Mouse (Mus musculus) brain, embryonic 14.5 days (tissue): ENCODE measurements around the gene Ntmt1. TPM values are rescaled to one million over a fixed set of nuclear protein-coding genes. Genes with fewer than 3 reads are reported as not detected.

Experiments used
- DNase-seq: peaks from one replicate; pipeline ENCODE4 v3.0.0-alpha.2; 2011; ENCODE audit warnings: low read depth
- CTCF ChIP-seq: fragments of 200-500 bp; IDR thresholded peaks from 2 replicates; pipeline ENCODE4 v1.5.1; 2012; ENCODE audit warnings: inconsistent platforms, mild to moderate bottlenecking, moderate library complexity, borderline replicate concordance; ENCODE audit not compliant: insufficient read depth, insufficient read length; ENCODE audit errors: extremely low read depth
- POLR2A ChIP-seq: fragments of 200-500 bp; IDR thresholded peaks from 2 replicates; pipeline ENCODE4 v1.6.1; 2012; ENCODE audit warnings: mild to moderate bottlenecking, inconsistent platforms, borderline replicate concordance; ENCODE audit not compliant: poor library complexity, insufficient read depth, insufficient read length, severe bottlenecking; ENCODE audit errors: extremely low read depth
- polyA plus RNA-seq: library from polyadenylated mRNA; depleted of rRNA; stranded (reverse); fragments of >200 nt; gene quantifications from 2 replicates; pipeline ENCODE4 v1.2.3, GENCODE M21; 2012; rRNA removed

Ntmt1 gene
- 72.3 and 98.7 TPM in 2 replicates for polyA plus RNA-seq

DNA sequence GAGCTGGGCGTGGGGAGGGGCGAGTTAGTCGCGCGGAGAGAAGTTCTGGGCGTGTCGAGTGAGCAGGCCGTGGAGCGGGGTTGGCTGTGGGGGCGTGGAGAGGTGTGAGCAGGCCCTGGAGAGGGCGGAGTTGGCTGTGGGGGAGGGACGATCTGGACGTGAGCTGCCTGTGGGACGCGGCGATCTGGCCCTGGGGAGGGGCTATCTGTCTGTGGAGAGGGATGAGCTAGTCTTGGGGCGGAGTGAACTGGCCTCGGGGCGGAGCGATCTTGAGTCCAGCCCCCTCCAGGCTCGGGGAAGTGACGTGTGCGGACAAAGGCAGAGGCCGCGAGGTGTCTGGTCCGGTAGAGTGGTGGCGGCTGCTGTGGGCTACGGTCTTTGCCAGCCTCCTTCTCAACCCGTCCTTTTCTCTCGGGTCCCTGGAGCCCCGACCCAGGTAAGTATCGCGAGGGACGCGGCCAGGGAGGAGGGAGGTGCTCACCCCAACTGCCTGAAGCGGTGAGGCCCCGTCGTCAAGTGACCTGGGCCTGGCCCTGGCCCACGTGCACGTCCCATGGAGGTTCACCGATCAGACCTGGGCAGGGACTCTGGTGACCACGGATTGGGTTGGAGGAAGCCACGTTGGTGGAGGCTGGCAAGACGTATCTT lies at the start of gene Ntmt1:
Gene Ntmt1, plus strand, starts transcription at position 179 of the 648 bp plus-strand sequence.
- TF ChIP-seq CTCF: no peak
- peak; percentile 83; the same call in 1 of the 2 replicates for TF ChIP-seq POLR2A
- DNase-seq: peak; percentile 100

DNA sequence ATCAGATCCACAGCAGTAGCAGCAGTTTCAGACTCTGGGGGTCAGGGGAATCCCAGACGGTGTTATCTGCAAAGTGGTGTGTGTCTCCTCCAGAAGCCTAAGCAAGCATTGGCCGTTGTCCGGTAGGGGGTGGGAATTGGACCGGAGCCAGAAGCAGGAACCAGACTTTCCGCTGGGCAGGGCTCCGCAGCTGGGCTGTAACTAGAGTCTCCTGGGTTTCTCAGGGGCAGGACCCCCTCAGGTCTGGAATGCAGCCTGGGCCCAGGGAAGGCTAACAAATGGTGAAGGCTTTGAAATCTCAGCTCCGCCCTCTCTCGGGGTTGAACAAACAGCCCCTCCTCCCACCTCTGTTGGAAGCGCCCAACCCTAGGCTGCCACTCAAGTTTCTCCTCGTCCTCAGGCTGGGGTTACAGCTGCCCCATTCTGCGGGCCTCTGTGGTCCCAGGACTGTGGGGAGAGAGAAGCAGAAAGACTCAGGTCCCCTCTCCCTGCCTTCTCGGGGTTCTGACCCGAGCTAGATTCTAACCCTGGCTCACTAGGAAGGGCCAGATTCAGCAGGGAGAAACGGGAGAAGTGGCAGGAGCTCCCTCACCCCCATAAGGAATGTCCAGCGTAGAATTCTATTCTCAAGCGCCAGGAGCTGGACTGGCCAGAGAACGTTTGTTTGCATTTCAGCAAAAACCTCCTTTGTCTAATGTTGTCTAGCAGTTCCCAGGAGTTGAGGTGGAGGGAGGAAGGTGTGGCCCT lies 49.1 kb upstream of the Ntmt1 start:
- no peak for TF ChIP-seq POLR2A
- TF ChIP-seq CTCF: peak; percentile 41; the same call in 1 of the 2 replicates
- DNase-seq: peak; percentile 95

DNA sequence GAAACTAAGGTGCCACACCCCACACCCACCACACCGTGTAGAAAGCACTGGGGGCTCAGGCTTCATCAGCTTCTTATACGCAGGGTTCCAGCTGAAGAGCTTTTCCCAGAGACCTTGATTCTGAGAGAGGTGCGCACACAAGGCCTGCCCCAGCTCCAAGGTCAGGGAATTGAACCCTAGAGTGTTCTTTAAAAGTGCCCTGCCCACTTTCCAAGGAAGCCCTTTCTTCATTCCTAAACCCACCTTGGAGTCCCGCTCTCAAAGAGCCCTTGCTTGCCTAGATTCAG lies 48.6 kb upstream of the Ntmt1 start:
- DNase-seq: no peak
- no peak for TF ChIP-seq CTCF
- no peak for TF ChIP-seq POLR2A

DNA sequence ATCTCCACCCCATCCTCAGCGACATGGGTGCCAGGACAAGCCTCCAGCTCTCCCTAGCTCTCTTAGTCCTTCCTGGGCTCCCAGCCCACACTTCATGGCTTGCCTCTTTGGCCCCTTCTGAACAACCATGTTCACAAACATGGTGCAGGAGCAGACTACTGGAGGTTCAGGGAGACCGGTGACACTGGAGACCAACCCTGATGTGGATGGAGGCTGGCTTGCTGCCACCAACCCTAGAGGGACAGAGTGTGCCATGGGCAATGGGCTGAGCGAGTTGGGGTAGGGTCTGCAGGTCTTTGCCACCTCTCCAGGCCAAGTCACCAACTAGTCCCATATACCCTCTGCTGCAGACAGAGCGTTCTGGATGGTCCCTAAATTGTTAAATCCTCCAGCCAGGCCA lies 48.2 kb upstream of the Ntmt1 start:
- no peak for TF ChIP-seq POLR2A
- no peak for TF ChIP-seq CTCF
- DNase-seq: no peak

DNA sequence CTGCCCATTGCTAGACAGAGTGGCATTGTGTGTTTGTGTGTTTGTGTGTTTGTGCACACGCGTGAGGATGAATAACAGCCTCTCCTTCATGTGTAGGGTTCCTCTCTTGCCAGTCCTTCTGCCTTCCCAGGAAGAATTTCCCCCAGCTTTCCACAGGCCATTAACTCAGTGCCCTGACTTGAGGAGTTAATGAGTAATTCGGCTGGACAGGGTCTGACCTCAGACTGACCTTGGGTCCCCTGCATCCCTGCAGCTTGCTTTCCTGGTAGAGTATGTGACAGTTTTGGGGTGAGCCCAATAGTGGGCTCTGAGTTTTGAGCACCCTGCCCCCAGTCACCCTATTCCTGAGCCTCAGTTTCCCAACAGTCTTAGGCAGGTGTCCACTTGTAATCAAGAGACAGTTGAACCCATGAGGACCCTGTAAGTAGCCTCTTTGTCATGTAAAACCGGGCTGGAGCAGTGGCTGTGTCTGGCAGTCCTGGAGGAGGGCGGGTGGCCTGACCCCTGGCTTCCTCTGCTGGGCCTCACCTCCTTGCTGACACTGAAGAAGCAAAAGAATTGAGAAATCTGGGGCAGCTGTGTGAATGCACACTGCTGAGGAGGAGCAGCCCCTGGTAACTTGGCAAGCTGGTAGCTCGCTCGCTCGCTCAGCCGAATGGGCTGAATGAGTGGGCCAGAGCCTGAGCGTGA lies 47.6 kb upstream of the Ntmt1 start:
- no peak for TF ChIP-seq POLR2A
- no peak for TF ChIP-seq CTCF
- DNase-seq: peak; percentile 28

DNA sequence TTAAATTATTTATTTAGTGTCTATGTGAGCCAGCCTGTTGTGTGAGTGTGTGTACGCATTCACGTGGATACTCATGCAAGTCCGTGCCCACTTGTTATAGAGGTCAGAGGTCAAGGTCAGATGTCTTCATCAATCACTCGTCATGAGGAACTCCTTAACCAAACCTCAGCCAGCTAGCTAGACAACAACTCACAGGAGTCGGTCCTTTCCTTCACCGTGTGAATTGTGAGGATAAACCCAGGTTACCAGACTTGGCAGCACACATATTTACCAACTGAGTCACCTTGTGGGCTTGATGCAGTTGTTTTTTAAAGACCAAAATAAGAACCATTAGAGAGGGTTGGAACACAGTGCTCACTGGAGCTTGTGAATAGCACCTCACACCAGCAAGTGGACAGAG lies 46.9 kb upstream of the Ntmt1 start:
- DNase-seq: no peak
- TF ChIP-seq CTCF: no peak
- no peak for TF ChIP-seq POLR2A

DNA sequence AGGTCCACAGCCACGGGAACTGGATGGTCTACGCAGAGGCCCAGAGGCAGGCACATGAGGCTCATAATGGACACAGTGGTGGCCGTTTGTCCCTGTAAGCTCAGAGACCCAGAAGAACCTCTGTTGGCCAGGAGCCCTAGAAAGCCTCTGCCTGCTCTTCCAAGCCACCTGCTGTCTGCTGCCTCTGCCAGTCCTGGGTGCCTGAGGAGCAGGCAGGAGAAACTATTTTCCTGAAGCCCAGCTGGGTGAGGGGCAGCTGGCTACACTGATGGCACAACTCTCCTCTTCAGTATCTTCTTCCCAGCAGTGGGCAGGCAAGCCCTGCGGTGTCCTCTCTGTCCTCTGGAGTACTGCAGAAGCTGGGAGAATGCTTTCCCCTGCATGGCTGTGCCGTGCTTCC lies 41.2 kb upstream of the Ntmt1 start:
- TF ChIP-seq CTCF: no peak
- no peak for TF ChIP-seq POLR2A
- no peak for DNase-seq

DNA sequence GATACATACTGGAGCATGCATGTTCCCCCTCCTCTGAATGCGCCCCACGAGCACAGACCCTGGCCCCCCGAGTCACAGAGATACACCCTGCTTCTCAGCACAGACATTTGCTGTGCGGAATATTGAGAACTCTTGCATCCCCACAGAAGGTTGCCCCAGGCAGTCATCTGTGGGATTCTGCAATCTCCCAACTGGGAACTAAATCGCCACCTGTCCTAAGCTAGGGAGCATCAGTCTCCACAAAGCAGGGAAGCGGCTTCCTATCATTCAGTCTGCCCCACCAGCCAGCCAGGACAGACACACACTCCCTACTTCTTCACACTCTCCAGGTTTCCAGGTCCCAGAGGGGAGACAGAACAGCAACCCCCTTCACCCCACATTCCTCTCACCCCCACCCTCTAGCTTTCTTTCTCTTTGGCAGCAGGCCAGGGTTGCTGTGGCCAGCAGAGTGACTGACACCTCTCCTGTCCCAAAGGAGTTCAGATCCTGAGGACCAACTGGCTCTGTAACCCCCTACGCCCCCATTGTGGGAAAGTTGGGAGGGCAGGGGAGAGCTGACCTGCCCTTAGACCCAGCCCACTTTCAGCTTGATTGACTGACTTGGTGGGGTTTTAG lies 39.9 kb upstream of the Ntmt1 start:
- DNase-seq: peak; percentile 64
- TF ChIP-seq POLR2A (no peak), CTCF (no peak)

DNA sequence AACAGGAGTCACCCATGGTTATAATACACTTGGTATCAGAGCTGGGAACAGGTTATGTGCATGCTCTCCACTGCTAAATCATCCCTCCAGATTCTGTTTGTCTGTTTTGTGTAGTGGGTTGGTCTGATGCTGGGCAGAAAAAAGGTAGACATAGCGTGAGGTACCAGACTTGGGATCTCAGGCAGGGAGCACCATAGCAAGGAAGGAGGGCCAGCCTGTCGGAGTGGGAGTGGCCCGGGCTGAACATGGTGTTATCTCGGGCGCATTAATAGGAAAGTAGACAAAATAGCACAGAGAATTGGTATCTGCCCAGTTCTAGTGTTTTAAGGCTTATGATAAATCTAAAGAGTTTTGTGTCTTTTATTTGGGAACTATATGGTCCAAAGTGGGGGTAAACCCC lies 39.1 kb upstream of the Ntmt1 start:
- no peak for TF ChIP-seq CTCF
- no peak for TF ChIP-seq POLR2A
- DNase-seq: no peak

DNA sequence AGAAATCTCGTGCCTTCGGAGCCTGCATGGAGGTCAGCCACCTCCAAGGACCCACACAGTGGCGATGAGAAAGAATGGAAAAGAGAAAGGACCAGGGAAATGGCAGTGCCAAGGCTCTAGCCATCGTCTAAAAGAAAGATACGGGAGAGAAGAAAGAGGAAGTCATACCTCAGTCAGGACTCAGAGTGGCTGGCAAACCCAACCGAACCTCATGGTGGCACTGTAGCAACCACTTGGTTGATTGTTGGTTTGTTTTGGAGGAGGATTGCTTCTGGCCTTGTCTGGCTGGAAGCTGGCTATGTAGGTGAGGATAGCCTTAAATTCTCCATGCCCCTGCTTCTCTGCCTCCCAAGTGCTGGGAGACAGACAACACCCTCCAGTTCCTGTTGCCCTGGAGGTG lies 38.4 kb upstream of the Ntmt1 start:
- peak; percentile 23 for DNase-seq
- no peak for TF ChIP-seq POLR2A
- TF ChIP-seq CTCF: peak; percentile 25; the same call in 1 of the 2 replicates

DNA sequence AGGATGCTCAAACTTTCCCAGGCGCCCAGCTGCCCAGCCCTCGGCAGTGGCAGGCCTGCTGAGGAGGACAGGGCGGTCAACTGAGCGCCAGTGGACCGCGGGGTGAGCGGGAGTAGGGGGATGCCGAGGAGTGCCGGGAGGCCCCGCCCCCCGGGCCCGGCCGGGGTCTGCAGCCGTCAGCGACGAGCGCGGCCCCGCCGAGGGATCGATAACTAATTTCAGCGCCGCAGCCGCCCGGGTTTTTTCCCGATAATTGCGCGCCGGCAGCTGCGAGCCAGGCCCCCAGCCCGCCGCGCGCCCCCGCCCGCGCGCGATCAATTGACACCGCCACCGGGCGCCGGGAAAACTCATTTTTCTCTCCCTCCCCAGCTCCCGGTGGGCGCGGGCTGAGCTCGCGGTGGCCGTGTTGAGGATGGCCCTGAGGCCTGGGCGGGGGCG lies 36.2 kb upstream of the Ntmt1 start:
- DNase-seq: peak; percentile 53
- 0 out of 2 replicates have a peak, but pooled peaks have one; percentile 13 for TF ChIP-seq POLR2A
- no peak for TF ChIP-seq CTCF

DNA sequence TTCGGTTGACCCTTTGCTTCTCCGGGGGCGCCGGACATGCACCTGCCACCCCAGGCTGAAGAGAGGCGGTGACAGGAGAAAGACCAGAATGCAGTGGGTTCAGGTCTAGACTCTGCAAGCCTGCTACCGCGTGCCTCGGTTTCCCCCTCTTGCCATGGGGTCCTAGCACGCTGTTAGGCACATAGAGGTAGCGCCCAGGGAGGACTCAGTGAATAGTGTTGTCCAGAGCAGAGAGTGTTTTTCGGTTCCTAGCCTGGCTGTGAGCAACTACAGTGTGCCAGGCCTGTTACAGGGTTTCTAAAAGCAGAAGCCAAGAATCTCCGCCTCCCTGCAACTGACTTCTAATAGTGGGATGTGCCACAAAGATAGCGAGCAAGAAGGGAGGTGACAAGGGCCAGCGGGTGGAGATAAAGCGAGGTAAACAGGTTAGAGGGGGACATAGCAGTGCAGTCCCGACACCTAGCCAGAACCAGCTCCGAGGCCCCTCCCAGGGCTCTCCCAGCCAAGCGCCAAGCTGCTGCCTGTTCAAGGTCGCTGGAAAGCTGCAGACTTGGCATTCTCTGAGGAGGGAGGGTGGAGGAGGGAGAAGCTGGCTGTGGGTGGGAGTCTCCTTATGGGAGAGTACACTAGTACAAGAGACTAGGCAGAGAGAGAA lies 35.7 kb upstream of the Ntmt1 start:
- no peak for TF ChIP-seq CTCF
- TF ChIP-seq POLR2A: no peak
- DNase-seq: peak; percentile 92
